Mouse (Mus musculus) frontal cortex, postnatal 25 days (tissue): ENCODE measurements around the gene Vmn1r42.
"Not testable (repeated sequence)": the region's sequence is repeated elsewhere in the genome, so short reads cannot be mapped to it uniquely, and the experiment has no call there.

Experiments used
- DNase-seq, 2 experiments: peaks; one replicate each; pipeline ENCODE4 v3.0.0; 2022; ENCODE audit warnings: low spot score in 2 of 2

Vmn1r42 gene

GRCm38 (mm10) chr6:89876313-89876712, at the start of gene Vmn1r42, which contains the start of gene Vmn1r43:
TSS of gene Vmn1r42 (minus strand) at chr6:89876413.
TSS of gene Vmn1r43 (minus strand) at chr6:89876413.
- not testable (repeated sequence) for DNase-seq

GRCm38 (mm10) chr6:89883812-89884211, 7.6 kb upstream of the Vmn1r42 start:
- DNase-seq, result no peak

- DNase-seq, result no peak
Measured at GRCm38 (mm10) chr6:89883360-89883759, 7.1 kb upstream of the Vmn1r42 start, which contains the start of gene Vmn1r44. TSS of gene Vmn1r44 (plus strand) at chr6:89883660.

- no peak for DNase-seq
Measured at GRCm38 (mm10) chr6:89880867-89881266, 4.7 kb upstream of the Vmn1r42 start.

GRCm38 (mm10) chr6:89876963-89877362, 750 bp upstream of the Vmn1r42 start:
- DNase-seq, result no peak

GRCm38 (mm10) chr6:89867976-89868375, 8.2 kb downstream of the Vmn1r42 start:
- no peak for DNase-seq

GRCm38 (mm10) chr6:89867276-89867675, 8.9 kb downstream of the Vmn1r42 start:
- DNase-seq, result no peak

GRCm38 (mm10) chr6:89863792-89864191, 12.4 kb downstream of the Vmn1r42 start:
- no peak for DNase-seq

- DNase-seq, result no peak
Measured at GRCm38 (mm10) chr6:89859839-89860238, 16.4 kb downstream of the Vmn1r42 start.

- DNase-seq, result no peak
Measured at GRCm38 (mm10) chr6:89857552-89857951, 18.7 kb downstream of the Vmn1r42 start.
